Mouse (Mus musculus) heart, embryonic 13.5 days (tissue): ENCODE measurements around the gene Iqgap1. TPM values are rescaled to one million over a fixed set of nuclear protein-coding genes. Genes with fewer than 3 reads are reported as not detected.

Experiments
- ATAC-seq: fragments of 200-750 bp; cut with Nextera tagmentation; 2 replicates; pipeline ENCODE4 v1.8.0; 2017; ENCODE audit warnings: moderate TSS enrichment; ENCODE audit not compliant: insufficient number of reproducible peaks, low FRiP score, low TSS enrichment; ENCODE audit errors: extremely low read depth
- H3K27ac ChIP-seq: fragments of 300-500 bp; sonication (generic); replicated peaks from 2 replicates; pipeline ENCODE4 v1.5.1; 2015; ENCODE audit warnings: moderate library complexity, mild to moderate bottlenecking, inconsistent platforms
- H3K27me3 ChIP-seq: fragments of 300-500 bp; sonication (generic); replicated peaks from 2 replicates; pipeline ENCODE4 v1.6.1; 2015; ENCODE audit warnings: mild to moderate bottlenecking, inconsistent platforms
- H3K36me3 ChIP-seq: fragments of 300-500 bp; sonication (generic); 2 replicates; pipeline ENCODE4 v1.6.1; 2015; ENCODE audit warnings: mild to moderate bottlenecking, inconsistent platforms
- H3K4me1 ChIP-seq: fragments of 300-500 bp; sonication (generic); 2 replicates; pipeline ENCODE4 v1.6.1; 2015; ENCODE audit warnings: inconsistent platforms
- H3K4me2 ChIP-seq: fragments of 300-500 bp; sonication (generic); 2 replicates; pipeline ENCODE4 v1.6.1; 2015; ENCODE audit warnings: inconsistent platforms, mild to moderate bottlenecking, moderate library complexity
- H3K4me3 ChIP-seq: fragments of 300-500 bp; sonication (generic); 2 replicates; pipeline ENCODE4 v1.5.1; 2015; ENCODE audit warnings: moderate library complexity, mild to moderate bottlenecking, inconsistent platforms
- H3K9ac ChIP-seq: fragments of 300-500 bp; sonication (generic); 2 replicates; pipeline ENCODE4 v1.6.1; 2015; ENCODE audit warnings: inconsistent platforms, mild to moderate bottlenecking, moderate library complexity
- H3K9me3 ChIP-seq: fragments of 300-500 bp; sonication (generic); 2 replicates; pipeline ENCODE4 v1.6.1; 2016; ENCODE audit warnings: inconsistent platforms
- WGBS: fragments of 180-500 bp; shearing (Covaris S2); methylation state at CpG from one replicate; pipeline ENCODE4 v1.1.7; 2015; ENCODE audit warnings: mixed read lengths; 5-methylcytosine and 5-hydroxymethylcytosine counted together
- polyA plus RNA-seq: library from polyadenylated mRNA; unstranded; fragments of >200 nt; fragmentation: Nextera tagmentation; extraction: Ambion mirVana; gene quantifications from 2 replicates; pipeline ENCODE4 v1.2.1, GENCODE M21; 2015

Gene Iqgap1
- polyA plus RNA-seq, 1 experiment from 2014 or later: 28.9 TPM

DNA sequence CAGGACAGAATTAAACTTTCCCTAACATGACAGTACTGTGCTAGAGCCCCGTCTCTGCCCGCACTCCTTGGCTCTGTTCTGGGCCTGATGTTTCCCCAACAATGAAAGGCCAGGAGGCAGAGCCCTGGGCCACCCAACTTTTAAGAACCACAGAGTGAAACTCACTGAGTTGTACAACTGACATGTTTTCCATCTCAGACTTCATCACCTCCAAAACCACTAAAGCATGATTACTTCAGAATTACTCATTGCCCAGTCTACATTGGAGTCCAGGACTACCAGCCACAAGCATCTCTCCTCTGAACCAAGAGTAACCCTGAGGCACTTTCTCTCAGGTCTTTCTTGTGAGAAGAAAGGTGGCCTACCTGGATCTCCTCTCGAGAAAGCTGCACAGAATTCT is 83.1 kb downstream of the Iqgap1 start:
- no peak overlapping the region for H3K4me2 ChIP-seq
- peaks cover 49% of the 10 kb centered on the region for H3K4me1 ChIP-seq

GRCm38 (mm10) chr7:80740954-80741353 is 84.8 kb downstream of the Iqgap1 start:
- Histone ChIP-seq H3K27ac (no peak overlapping the region), H3K36me3 (peaks cover 79% of the 10 kb centered on the region), H3K9ac (no peak overlapping the region), H3K27me3 (no peaks in the 10 kb centered on the region), H3K4me1 (peaks cover 32% of the 10 kb centered on the region), H3K4me3 (no peak overlapping the region), H3K4me2 (no peak overlapping the region), H3K9me3 (no peaks in the 10 kb centered on the region)
- 24% methylated on average over 7 of the region's 7 CpGs for WGBS
- no peak for ATAC-seq

More for the DNA sequence above, 83.1 kb downstream of the Iqgap1 start:
- Histone ChIP-seq H3K4me3 (no peak overlapping the region), H3K27ac (no peak overlapping the region), H3K27me3 (no peaks in the 10 kb centered on the region), H3K9me3 (no peaks in the 10 kb centered on the region), H3K9ac (no peak overlapping the region), H3K36me3 (peaks cover 76% of the 10 kb centered on the region)
- 83% methylated on average over 3 of the region's 3 CpGs for WGBS
- no peak for ATAC-seq

DNA sequence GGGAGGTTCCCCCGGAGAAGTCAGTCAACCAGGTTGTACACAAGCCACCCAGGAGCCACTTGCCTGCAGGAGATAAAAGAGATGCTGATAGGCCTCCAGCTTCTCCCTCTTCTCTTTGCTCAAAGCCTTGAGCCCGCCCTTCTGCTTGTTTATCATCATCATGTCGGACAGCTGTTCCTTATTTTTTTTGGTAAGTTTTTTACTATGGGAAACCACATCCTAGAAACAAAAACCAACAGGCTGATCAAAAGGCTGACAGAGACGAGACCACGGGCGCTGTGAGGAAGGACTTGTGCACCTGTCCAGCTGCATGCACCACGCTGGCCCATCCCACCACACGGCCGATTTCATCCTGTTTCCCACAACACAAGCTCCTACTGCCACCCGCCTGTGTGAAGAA is 89.6 kb downstream of the Iqgap1 start:
- 79% methylated on average over 10 of the region's 10 CpGs for WGBS
- Histone ChIP-seq H3K4me2 (no peak overlapping the region), H3K4me1 (peaks cover 18% of the 10 kb centered on the region), H3K9me3 (no peaks in the 10 kb centered on the region), H3K36me3 (peaks cover 91% of the 10 kb centered on the region), H3K27ac (no peak overlapping the region), H3K4me3 (no peak overlapping the region), H3K9ac (no peak overlapping the region), H3K27me3 (no peaks in the 10 kb centered on the region)
- no peak for ATAC-seq

DNA sequence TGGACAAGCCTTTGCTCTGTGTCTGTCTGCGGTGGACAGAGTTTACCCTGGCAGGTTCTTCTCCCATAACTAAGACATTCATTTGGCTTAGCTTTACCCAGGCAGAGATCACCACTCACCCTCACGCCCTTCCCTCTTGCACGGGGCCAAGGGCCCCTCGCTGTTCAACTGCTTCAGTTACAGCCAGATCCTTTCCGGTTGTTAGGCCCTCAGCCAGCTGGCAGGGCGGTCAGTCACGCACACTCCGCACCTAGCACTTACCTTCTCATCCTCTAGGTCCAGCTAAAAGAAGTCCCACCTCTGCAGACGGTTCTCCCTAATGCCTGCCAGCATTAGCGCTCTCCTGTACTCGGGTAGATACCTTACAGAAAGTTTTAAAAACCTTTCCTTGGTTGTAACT is 92.8 kb downstream of the Iqgap1 start:
- 70% methylated on average over 11 of the region's 11 CpGs for WGBS
- H3K4me1 ChIP-seq: peaks cover 30% of the 10 kb centered on the region
- H3K27ac ChIP-seq: no peak overlapping the region
- H3K4me2 ChIP-seq: no peak overlapping the region
- H3K36me3 ChIP-seq: peaks cover 95% of the 10 kb centered on the region
- no peak overlapping the region for H3K4me3 ChIP-seq
- no peak for ATAC-seq
- no peak overlapping the region for H3K9ac ChIP-seq
- H3K27me3 ChIP-seq: no peaks in the 10 kb centered on the region
- no peaks in the 10 kb centered on the region for H3K9me3 ChIP-seq

DNA sequence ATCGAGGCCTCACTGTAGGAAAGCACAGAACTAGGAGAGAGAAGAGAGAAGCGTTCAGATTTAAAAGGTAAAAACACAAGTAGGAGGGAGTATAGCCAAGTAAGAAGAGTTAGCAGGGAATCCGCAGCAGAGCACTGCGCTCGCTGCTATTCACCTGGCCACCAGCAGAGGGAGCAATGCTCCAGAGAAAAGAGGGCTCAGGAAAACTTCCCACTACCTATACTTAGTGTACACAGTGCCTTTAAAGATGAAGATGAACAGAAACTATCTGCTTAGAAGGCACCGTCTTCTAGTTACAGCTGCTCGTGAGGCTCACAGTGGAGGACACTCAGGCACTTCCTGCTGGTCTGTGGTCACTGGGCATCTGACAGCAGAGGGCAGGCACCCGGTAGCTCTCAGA is 96.1 kb downstream of the Iqgap1 start:
- Histone ChIP-seq H3K27ac (peak overlapping the region; percentile 49), H3K9me3 (no peaks in the 10 kb centered on the region), H3K4me3 (no peak overlapping the region), H3K4me2 (no peak overlapping the region), H3K9ac (no peak overlapping the region), H3K36me3 (peaks cover 95% of the 10 kb centered on the region), H3K27me3 (no peaks in the 10 kb centered on the region), H3K4me1 (peaks cover 30% of the 10 kb centered on the region)
- 24% methylated on average over 8 of the region's 8 CpGs for WGBS
- no peak for ATAC-seq

DNA sequence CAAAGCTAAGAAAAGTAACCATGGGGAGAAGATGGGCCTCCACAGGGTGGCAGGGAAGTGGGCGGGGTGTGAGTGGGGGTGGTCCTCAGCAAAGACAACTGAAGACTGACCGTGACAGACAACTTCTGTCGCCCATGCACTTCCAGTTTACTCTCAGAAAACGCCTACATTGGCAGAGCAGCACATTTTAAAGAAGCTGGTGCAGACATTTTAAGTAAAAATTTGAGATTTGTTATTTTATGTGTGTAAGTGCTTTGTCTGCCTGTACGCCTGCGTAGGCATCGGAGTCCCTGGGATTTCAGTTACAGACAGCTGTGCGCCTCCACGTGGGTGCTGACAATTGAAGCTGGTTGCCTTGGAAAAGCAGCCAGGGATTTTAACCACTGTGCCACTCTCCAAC is 104.7 kb downstream of the Iqgap1 start:
- Histone ChIP-seq H3K9ac (no peak overlapping the region), H3K36me3 (peaks cover 98% of the 10 kb centered on the region), H3K4me2 (no peak overlapping the region), H3K4me1 (no peaks in the 10 kb centered on the region), H3K27ac (no peak overlapping the region), H3K9me3 (no peaks in the 10 kb centered on the region), H3K27me3 (no peaks in the 10 kb centered on the region), H3K4me3 (no peak overlapping the region)
- WGBS: 57% methylated on average over 9 of the region's 9 CpGs
- no peak for ATAC-seq

GRCm38 (mm10) chr7:80719582-80719981 is 106.2 kb downstream of the Iqgap1 start:
- no peak overlapping the region for H3K27ac ChIP-seq
- peaks cover 98% of the 10 kb centered on the region for H3K36me3 ChIP-seq
- H3K4me1 ChIP-seq: no peaks in the 10 kb centered on the region
- H3K4me3 ChIP-seq: no peak overlapping the region
- WGBS: 90% methylated on average over 7 of the region's 7 CpGs
- no peak for ATAC-seq
- H3K9ac ChIP-seq: no peak overlapping the region
- no peak overlapping the region for H3K4me2 ChIP-seq
- no peaks in the 10 kb centered on the region for H3K9me3 ChIP-seq
- no peaks in the 10 kb centered on the region for H3K27me3 ChIP-seq

GRCm38 (mm10) chr7:80719038-80719437 is 106.7 kb downstream of the Iqgap1 start:
- 79% methylated on average over 2 of the region's 2 CpGs for WGBS
- H3K4me3 ChIP-seq: no peak overlapping the region
- no peaks in the 10 kb centered on the region for H3K27me3 ChIP-seq
- no peak overlapping the region for H3K27ac ChIP-seq
- no peaks in the 10 kb centered on the region for H3K4me1 ChIP-seq
- ATAC-seq: no peak
- no peaks in the 10 kb centered on the region for H3K9me3 ChIP-seq
- no peak overlapping the region for H3K4me2 ChIP-seq
- peaks cover 97% of the 10 kb centered on the region for H3K36me3 ChIP-seq
- no peak overlapping the region for H3K9ac ChIP-seq

DNA sequence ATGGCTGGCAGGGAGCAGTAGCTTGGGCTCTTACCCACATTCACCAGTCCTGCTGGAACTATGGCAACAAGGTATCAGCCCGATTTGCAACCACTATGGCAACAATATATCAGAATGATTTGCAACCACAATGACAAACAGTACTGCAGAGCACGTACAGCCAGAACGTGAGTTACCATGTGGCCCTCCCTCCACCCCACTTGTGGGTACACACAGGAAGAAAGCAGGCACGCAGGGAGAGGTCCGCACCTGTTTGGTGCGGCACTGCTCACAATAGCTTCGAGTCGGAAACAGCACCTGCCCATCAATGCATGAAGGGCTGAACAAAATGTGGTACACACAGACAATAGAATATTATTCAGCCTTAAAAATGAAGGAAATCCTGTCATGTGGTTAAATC is 107.3 kb downstream of the Iqgap1 start:
- ATAC-seq: no peak
- Histone ChIP-seq H3K4me1 (no peaks in the 10 kb centered on the region), H3K27me3 (no peaks in the 10 kb centered on the region), H3K9ac (no peak overlapping the region), H3K9me3 (no peaks in the 10 kb centered on the region), H3K27ac (no peak overlapping the region), H3K36me3 (peaks cover 97% of the 10 kb centered on the region), H3K4me2 (no peak overlapping the region), H3K4me3 (no peak overlapping the region)
- 90% methylated on average over 8 of the region's 8 CpGs for WGBS

- no peak overlapping the region for H3K9ac ChIP-seq
- no peaks in the 10 kb centered on the region for H3K27me3 ChIP-seq
- no peaks in the 10 kb centered on the region for H3K4me1 ChIP-seq
- H3K36me3 ChIP-seq: peaks cover 97% of the 10 kb centered on the region
- ATAC-seq: no peak
- 68% methylated on average over 9 of the region's 9 CpGs for WGBS
- H3K9me3 ChIP-seq: no peaks in the 10 kb centered on the region
- H3K4me3 ChIP-seq: no peak overlapping the region
- no peak overlapping the region for H3K4me2 ChIP-seq
- H3K27ac ChIP-seq: no peak overlapping the region
Measured at GRCm38 (mm10) chr7:80716758-80717157, 109.0 kb downstream of the Iqgap1 start.

- Histone ChIP-seq H3K27me3 (no peaks in the 10 kb centered on the region), H3K36me3 (peaks cover 92% of the 10 kb centered on the region), H3K4me1 (no peaks in the 10 kb centered on the region), H3K27ac (no peak overlapping the region), H3K4me3 (no peak overlapping the region), H3K9me3 (no peaks in the 10 kb centered on the region), H3K4me2 (no peak overlapping the region), H3K9ac (no peak overlapping the region)
- ATAC-seq: no peak
- WGBS: 82% methylated on average over 7 of the region's 7 CpGs
Measured at GRCm38 (mm10) chr7:80715306-80715705, 110.5 kb downstream of the Iqgap1 start.

- Histone ChIP-seq H3K36me3 (peaks cover 66% of the 10 kb centered on the region), H3K4me1 (no peaks in the 10 kb centered on the region), H3K9ac (no peak overlapping the region), H3K9me3 (no peaks in the 10 kb centered on the region), H3K27me3 (no peaks in the 10 kb centered on the region), H3K27ac (no peak overlapping the region), H3K4me2 (no peak overlapping the region), H3K4me3 (no peak overlapping the region)
- 81% methylated on average over 8 of the region's 8 CpGs for WGBS
- no peak for ATAC-seq
Measured at GRCm38 (mm10) chr7:80711496-80711895, 114.3 kb downstream of the Iqgap1 start.
